Mouse (Mus musculus) embryonic facial prominence, embryonic 14.5 days (tissue): ENCODE measurements around the gene Baz2b. TPM values are rescaled to one million over a fixed set of nuclear protein-coding genes. Genes with fewer than 3 reads are reported as not detected.

Source experiments
- ATAC-seq: fragments of 200-750 bp; cut with Nextera tagmentation; 2 replicates; pipeline ENCODE4 v1.8.0; 2017; ENCODE audit warnings: low read depth, moderate number of reproducible peaks, moderate TSS enrichment
- DNase-seq: peaks from one replicate; pipeline ENCODE4 v3.0.0-alpha.2; 2015; ENCODE audit warnings: low spot score
- H3K27ac ChIP-seq: fragments of 300-500 bp; sonication (generic); replicated peaks from 2 replicates; pipeline ENCODE4 v1.5.1; 2014; ENCODE audit warnings: low read depth, mild to moderate bottlenecking, low read length, moderate library complexity
- H3K27me3 ChIP-seq: fragments of 300-500 bp; sonication (generic); replicated peaks from 2 replicates; pipeline ENCODE4 v1.6.1; 2014; ENCODE audit warnings: low read length; ENCODE audit not compliant: control insufficient read depth, insufficient read depth
- H3K36me3 ChIP-seq: fragments of 300-500 bp; sonication (generic); 2 replicates; pipeline ENCODE4 v1.6.1; 2014; ENCODE audit warnings: low read length, mixed read lengths; ENCODE audit not compliant: control insufficient read depth, insufficient read depth
- H3K4me1 ChIP-seq: fragments of 300-500 bp; sonication (generic); 2 replicates; pipeline ENCODE4 v1.6.1; 2014; ENCODE audit warnings: antibody characterized with exemption, low read length; ENCODE audit not compliant: control insufficient read depth, insufficient read depth
- H3K4me2 ChIP-seq: fragments of 300-500 bp; sonication (generic); 2 replicates; pipeline ENCODE4 v1.6.1; 2014; ENCODE audit warnings: low read depth, mild to moderate bottlenecking, low read length, moderate library complexity, mixed read lengths
- H3K4me3 ChIP-seq: fragments of 300-500 bp; sonication (generic); 2 replicates; pipeline ENCODE4 v1.5.1; 2014; ENCODE audit warnings: low read depth, mild to moderate bottlenecking, low read length
- H3K9ac ChIP-seq: fragments of 300-500 bp; sonication (generic); 2 replicates; pipeline ENCODE4 v1.6.1; 2014; ENCODE audit warnings: low read depth, mild to moderate bottlenecking, low read length, moderate library complexity, mixed read lengths
- H3K9me3 ChIP-seq: fragments of 300-500 bp; sonication (generic); 2 replicates; pipeline ENCODE4 v1.6.1; 2016; ENCODE audit warnings: low read length; ENCODE audit not compliant: control insufficient read depth
- WGBS: fragments of 180-500 bp; shearing (Covaris S2); extraction: QIAGEN DNeasy Blood & Tissue Kit; methylation state at CpG from one replicate; pipeline ENCODE4 v1.1.7; 2014; 5-methylcytosine and 5-hydroxymethylcytosine counted together
- polyA plus RNA-seq: library from polyadenylated mRNA; unstranded; fragments of >200 nt; fragmentation: Nextera tagmentation; extraction: Ambion mirVana; gene quantifications from 2 replicates; pipeline ENCODE4 v1.2.1, GENCODE M21; 2014

Gene Baz2b
- polyA plus RNA-seq, 1 experiment from 2014 or later, result 44.1 TPM

- H3K4me2 ChIP-seq, result no peak overlapping the region
- ATAC-seq, result no peak
- no peaks in the 10 kb centered on the region for H3K4me1 ChIP-seq
- H3K4me3 ChIP-seq, result no peak overlapping the region
- WGBS, result 77% methylated on average over 3 of the region's 3 CpGs
- no peak overlapping the region for H3K27ac ChIP-seq
- no peaks in the 10 kb centered on the region for H3K27me3 ChIP-seq
- no peaks in the 10 kb centered on the region for H3K36me3 ChIP-seq
- DNase-seq, result no peak
- peaks cover 6% of the 10 kb centered on the region; the same call in 1 of the 2 replicates for H3K9me3 ChIP-seq
- H3K9ac ChIP-seq, result no peak overlapping the region
Observed at GRCm38 (mm10) chr2:60177490-60177889, 32.1 kb downstream of the Baz2b start.

GRCm38 (mm10) chr2:60176087-60176486 is 33.6 kb downstream of the Baz2b start:
- H3K4me2 ChIP-seq, result no peak overlapping the region
- H3K9me3 ChIP-seq, result peaks cover 6% of the 10 kb centered on the region; the same call in 1 of the 2 replicates
- ATAC-seq, result no peak
- H3K9ac ChIP-seq, result no peak overlapping the region
- H3K27ac ChIP-seq, result no peak overlapping the region
- no peak for DNase-seq
- no peaks in the 10 kb centered on the region for H3K27me3 ChIP-seq
- H3K4me1 ChIP-seq, result peaks cover 6% of the 10 kb centered on the region; the same call in 1 of the 2 replicates
- H3K36me3 ChIP-seq, result no peaks in the 10 kb centered on the region
- WGBS, result 79% methylated on average over 5 of the region's 5 CpGs
- H3K4me3 ChIP-seq, result no peak overlapping the region

- Histone ChIP-seq H3K4me2 (no peak overlapping the region), H3K4me1 (peaks cover 6% of the 10 kb centered on the region; the same call in 1 of the 2 replicates), H3K36me3 (no peaks in the 10 kb centered on the region), H3K27me3 (no peaks in the 10 kb centered on the region), H3K4me3 (no peak overlapping the region), H3K9me3 (peaks cover 6% of the 10 kb centered on the region; the same call in 1 of the 2 replicates), H3K27ac (no peak overlapping the region), H3K9ac (no peak overlapping the region)
- 92% methylated on average over 2 of the region's 4 CpGs for WGBS
- DNase-seq (no peak), ATAC-seq (no peak)
Observed at GRCm38 (mm10) chr2:60175078-60175477, 34.6 kb downstream of the Baz2b start.

GRCm38 (mm10) chr2:60173595-60173994 is 36.0 kb downstream of the Baz2b start:
- no peak overlapping the region for H3K27ac ChIP-seq
- no peaks in the 10 kb centered on the region for H3K27me3 ChIP-seq
- no peak overlapping the region for H3K4me2 ChIP-seq
- H3K36me3 ChIP-seq, result no peaks in the 10 kb centered on the region
- 74% methylated on average over 4 of the region's 4 CpGs for WGBS
- no peak overlapping the region for H3K4me3 ChIP-seq
- DNase-seq, result peak; percentile 54
- no peak for ATAC-seq
- peaks cover 6% of the 10 kb centered on the region; the same call in 1 of the 2 replicates for H3K4me1 ChIP-seq
- peaks cover 6% of the 10 kb centered on the region; the same call in 1 of the 2 replicates for H3K9me3 ChIP-seq
- H3K9ac ChIP-seq, result no peak overlapping the region

GRCm38 (mm10) chr2:60173190-60173589 is 36.4 kb downstream of the Baz2b start:
- DNase-seq (no peak), ATAC-seq (no peak)
- Histone ChIP-seq H3K4me2 (no peak overlapping the region), H3K4me1 (peaks cover 6% of the 10 kb centered on the region; the same call in 1 of the 2 replicates), H3K27me3 (no peaks in the 10 kb centered on the region), H3K9ac (no peak overlapping the region), H3K36me3 (no peaks in the 10 kb centered on the region), H3K9me3 (peaks cover 6% of the 10 kb centered on the region; the same call in 1 of the 2 replicates), H3K27ac (no peak overlapping the region), H3K4me3 (no peak overlapping the region)
- WGBS, result 68% methylated on average over 3 of the region's 3 CpGs

- ATAC-seq (no peak), DNase-seq (no peak)
- Histone ChIP-seq H3K9me3 (peaks cover 6% of the 10 kb centered on the region; the same call in 1 of the 2 replicates), H3K27me3 (no peaks in the 10 kb centered on the region), H3K4me2 (no peak overlapping the region), H3K36me3 (no peaks in the 10 kb centered on the region), H3K4me1 (peaks cover 6% of the 10 kb centered on the region; the same call in 1 of the 2 replicates), H3K4me3 (no peak overlapping the region), H3K27ac (no peak overlapping the region), H3K9ac (no peak overlapping the region)
- WGBS, result 63% methylated on average over 2 of the region's 2 CpGs
Observed at GRCm38 (mm10) chr2:60172531-60172914, 37.1 kb downstream of the Baz2b start.

GRCm38 (mm10) chr2:60171786-60172530 is 37.7 kb downstream of the Baz2b start:
- ATAC-seq, result peak; percentile 85; the same call in 1 of the 2 replicates
- Histone ChIP-seq H3K4me1 (peaks cover 6% of the 10 kb centered on the region; the same call in 1 of the 2 replicates), H3K36me3 (no peaks in the 10 kb centered on the region), H3K27me3 (no peaks in the 10 kb centered on the region), H3K4me3 (no peak overlapping the region), H3K27ac (no peak overlapping the region), H3K9ac (no peak overlapping the region), H3K4me2 (no peak overlapping the region), H3K9me3 (peaks cover 6% of the 10 kb centered on the region; the same call in 1 of the 2 replicates)
- peak; percentile 81 for DNase-seq
- WGBS, result 47% methylated on average over 7 of the region's 7 CpGs

GRCm38 (mm10) chr2:60166878-60167277 is 42.8 kb downstream of the Baz2b start:
- no peak for ATAC-seq
- Histone ChIP-seq H3K9me3 (no peaks in the 10 kb centered on the region), H3K4me3 (no peak overlapping the region), H3K4me1 (peaks cover 3% of the 10 kb centered on the region; the same call in 1 of the 2 replicates), H3K27ac (no peak overlapping the region), H3K9ac (no peak overlapping the region), H3K27me3 (no peaks in the 10 kb centered on the region), H3K36me3 (no peaks in the 10 kb centered on the region), H3K4me2 (no peak overlapping the region)
- DNase-seq, result no peak
- 92% methylated on average over 4 of the region's 4 CpGs for WGBS

GRCm38 (mm10) chr2:60165679-60166078 is 44.0 kb downstream of the Baz2b start:
- H3K4me3 ChIP-seq, result no peak overlapping the region
- no peaks in the 10 kb centered on the region for H3K36me3 ChIP-seq
- no peak overlapping the region for H3K9ac ChIP-seq
- no peak overlapping the region for H3K27ac ChIP-seq
- WGBS, result 92% methylated on average over 11 of the region's 11 CpGs
- no peak for ATAC-seq
- H3K4me1 ChIP-seq, result no peaks in the 10 kb centered on the region
- no peak overlapping the region for H3K4me2 ChIP-seq
- H3K9me3 ChIP-seq, result no peaks in the 10 kb centered on the region
- no peak for DNase-seq
- H3K27me3 ChIP-seq, result no peaks in the 10 kb centered on the region
